Comparison of ENCODE assay signal across 25 mouse cellular contexts in genomic region chr2:128257262-128257661, GRCm38 (mm10).
DNase-seq lines count a peak whose midpoint lies in the region; ATAC-seq and TF ChIP-seq lines count a peak whose summit lies in the region.
"Had no signal": no experiment of that assay in that cellular context is flagged by ENCODE, and none has a peak within 500 bp of the region (broad histone marks: within the 10 kb centered on the region; RNA-seq: fewer than 3 reads in every experiment).

No protein-coding gene starts in this region.

- 88% methylated on average over 9 of the region's 9 CpGs for WGBS in midbrain, embryonic 13.5 days

- no peak for ATAC-seq in midbrain, embryonic 13.5 days
- ATAC-seq: activated CD4-positive, CD25-positive, alpha-beta regulatory T cell, adult 4 months; CD4-positive, CD25-positive, alpha-beta regulatory T cell, adult 4 months; Patski had no signal

- DNase-seq in R1 (ENCODE audit: low read depth, low spot score) (peak; percentile 58), ZHBTc4 (ENCODE audit: low read depth, low spot score) (peak; percentile 28)
- peak; percentile 69 for DNase-seq in fat pad, adult 2 months (ENCODE audit: extremely low read depth, low read depth, low spot score)
- no peak for DNase-seq in layer of hippocampus, adult 9-11 months
- no peak for DNase-seq in urinary bladder, postnatal 25 days (ENCODE audit: low spot score)
- no peak for DNase-seq in layer of hippocampus, postnatal 10 days (ENCODE audit: low spot score in 2 of 2)
- DNase-seq: adrenal gland, adult 2 months; adrenal gland, adult 8-10 months; adrenal gland, postnatal 10 days; adrenal gland, postnatal 14 days; adrenal gland, postnatal 25 days; adrenal gland, postnatal 36 days; B cell, adult 2 months; cerebellum, adult 11 months; cerebellum, adult 11-12 months; cerebellum, adult 18-20 months; cerebellum, adult 2 months; cerebellum, adult 8-10 months had no signal

- H3K4me2 ChIP-seq in midbrain, embryonic 13.5 days (replicated peaks) = no peak overlapping the region

- H3K27ac ChIP-seq in midbrain, embryonic 13.5 days = no peak overlapping the region

- H3K9ac ChIP-seq in midbrain, embryonic 13.5 days (replicated peaks) = no peak overlapping the region

- H3K4me3 ChIP-seq in E14TG2a.4 (replicated peaks; ENCODE audit: low read length) = 0 out of 2 replicates have a peak overlapping the region, but pooled peaks have one; percentile 14
- H3K4me3 ChIP-seq in midbrain, embryonic 13.5 days (replicated peaks) = no peak overlapping the region

- no peaks in the 10 kb centered on the region for H3K36me3 ChIP-seq in E14TG2a.4 (ENCODE audit: insufficient read depth, low read length)
- H3K36me3 ChIP-seq in midbrain, embryonic 13.5 days = no peaks in the 10 kb centered on the region
- H3K36me3 ChIP-seq: G1E had no signal

- peaks cover 61% of the 10 kb centered on the region for H3K4me1 ChIP-seq in E14TG2a.4 (replicated peaks; ENCODE audit: low read depth, low read length)
- no peaks in the 10 kb centered on the region for H3K4me1 ChIP-seq in midbrain, embryonic 13.5 days (replicated peaks)

- no peak for TF ChIP-seq CTCF in E14TG2a.4 (conservative IDR thresholded peaks at IDR 0.05; ENCODE audit: low read length)

- H3K27me3 ChIP-seq in E14TG2a.4 (ENCODE audit: insufficient read depth, low read length) = no peaks in the 10 kb centered on the region
- no peaks in the 10 kb centered on the region for H3K27me3 ChIP-seq in midbrain, embryonic 13.5 days
- H3K27me3 ChIP-seq: CH12.LX, Patski had no signal

- no peaks in the 10 kb centered on the region for H3K9me3 ChIP-seq in E14TG2a.4 (ENCODE audit: low read length)
- H3K9me3 ChIP-seq in midbrain, embryonic 13.5 days = no peaks in the 10 kb centered on the region
- H3K9me3 ChIP-seq: G1E had no signal

Comparison
In these comparisons a context has a peak if more than half of its experiments do, and no peak if none do; other contexts are left out.
1. DNase-seq: peak in R1 (single experiment), ZHBTc4 (single experiment) and fat pad, adult 2 months (single experiment); none in layer of hippocampus, adult 9-11 months (single experiment), urinary bladder, postnatal 25 days (single experiment) and layer of hippocampus, postnatal 10 days (0 of 2).